Mouse (Mus musculus) C2C12 (cell line): ENCODE data around the gene Gpank1. TPM values are rescaled to one million over a fixed set of nuclear protein-coding genes. Genes with fewer than 3 reads are reported as not detected.

Experiments used
- H3K27me3 ChIP-seq: one replicate; pipeline ENCODE4 v1.6.1; 2011; ENCODE audit not compliant: control insufficient read depth, insufficient read depth, insufficient read length
- H3K36me3 ChIP-seq: one replicate; pipeline ENCODE4 v1.6.1; 2011; ENCODE audit not compliant: control insufficient read depth, insufficient read depth
- H3K4me3 ChIP-seq: one replicate; pipeline ENCODE4 v1.5.1; 2011; ENCODE audit warnings: mild to moderate bottlenecking, control low read depth; ENCODE audit not compliant: poor library complexity, insufficient read depth, severe bottlenecking
- H3K79me2 ChIP-seq: one replicate; pipeline ENCODE4 v1.6.1; 2011; ENCODE audit not compliant: control insufficient read depth, insufficient read depth
- H3K79me3 ChIP-seq: one replicate; pipeline ENCODE4 v1.6.1; 2011; ENCODE audit warnings: low read depth, control low read depth
- H3ac ChIP-seq: one replicate; pipeline ENCODE3; 2011; ENCODE audit warnings: low read depth; ENCODE audit not compliant: control insufficient read depth, insufficient read length
- CEBPB ChIP-seq: IDR thresholded peaks from one replicate; pipeline ENCODE4 v1.6.1; 2011; ENCODE audit warnings: low read depth, mild to moderate bottlenecking, control low read depth, moderate library complexity
- CTCF ChIP-seq: IDR thresholded peaks from one replicate; pipeline ENCODE4 v1.5.1; 2011; ENCODE audit not compliant: control insufficient read depth, insufficient read depth, insufficient read length
- FOSL1 ChIP-seq: IDR thresholded peaks from one replicate; pipeline ENCODE4 v1.8.0; 2011; ENCODE audit warnings: mild to moderate bottlenecking, low read length; ENCODE audit not compliant: poor library complexity, insufficient read depth, severe bottlenecking
- MAX ChIP-seq: IDR thresholded peaks from one replicate; pipeline ENCODE4 v1.6.1; 2011; ENCODE audit warnings: mild to moderate bottlenecking, control low read depth
- MYOD1 ChIP-seq: IDR thresholded peaks from one replicate; pipeline ENCODE4 v1.6.1; 2011; ENCODE audit warnings: low read depth; ENCODE audit not compliant: control insufficient read depth, insufficient read length
- MYOG ChIP-seq: IDR thresholded peaks from one replicate; pipeline ENCODE4 v1.6.1; 2011; ENCODE audit not compliant: control insufficient read depth, insufficient read length; ENCODE audit errors: extremely low read depth
- USF1 ChIP-seq: IDR thresholded peaks from one replicate; pipeline ENCODE4 v1.6.1; 2011; ENCODE audit warnings: low read depth, mild to moderate bottlenecking, control low read depth, moderate library complexity
- polyA plus RNA-seq: library from polyadenylated mRNA; unstranded; fragments of >200 nt; fragmentation: generic; extraction: Trizol; gene quantifications from one replicate; pipeline ENCODE4 v1.2.1, GENCODE M21; 2012; ENCODE audit warnings: missing spikeins

Gene Gpank1
- polyA plus RNA-seq, 1 experiment = 25.8 TPM

GRCm38 (mm10) chr17:35079778-35080177 lies 41.5 kb upstream of the Gpank1 start:
- H3ac ChIP-seq = no peak overlapping the region
- H3K79me3 ChIP-seq = no peaks in the 10 kb centered on the region
- H3K27me3 ChIP-seq = peaks cover 23% of the 10 kb centered on the region
- TF ChIP-seq MAX (no peak), MYOG (no peak)
- no peaks in the 10 kb centered on the region for H3K79me2 ChIP-seq
- no peaks in the 10 kb centered on the region for H3K36me3 ChIP-seq
- no peak overlapping the region for H3K4me3 ChIP-seq

GRCm38 (mm10) chr17:35080248-35080647 lies 41.0 kb upstream of the Gpank1 start:
- no peaks in the 10 kb centered on the region for H3K79me3 ChIP-seq

GRCm38 (mm10) chr17:35080710-35081109 lies 40.5 kb upstream of the Gpank1 start:
- Histone ChIP-seq H3ac (no peak overlapping the region), H3K4me3 (no peak overlapping the region), H3K36me3 (no peaks in the 10 kb centered on the region), H3K27me3 (peaks cover 23% of the 10 kb centered on the region), H3K79me2 (no peaks in the 10 kb centered on the region), H3K79me3 (no peaks in the 10 kb centered on the region)
- TF ChIP-seq MYOG (no peak), MYOD1 (no peak), FOSL1 (no peak), CEBPB (no peak), USF1 (no peak), MAX (no peak), CTCF (no peak)

More at GRCm38 (mm10) chr17:35080248-35080647, 41.0 kb upstream of the Gpank1 start:
- Histone ChIP-seq H3K36me3 (no peaks in the 10 kb centered on the region), H3ac (no peak overlapping the region), H3K27me3 (peaks cover 23% of the 10 kb centered on the region), H3K4me3 (no peak overlapping the region), H3K79me2 (no peaks in the 10 kb centered on the region)
- TF ChIP-seq MYOG (no peak), CTCF (no peak), CEBPB (no peak), FOSL1 (no peak), MYOD1 (no peak), MAX (no peak), USF1 (no peak)

GRCm38 (mm10) chr17:35082841-35083576 lies 38.2 kb upstream of the Gpank1 start:
- Histone ChIP-seq H3K4me3 (no peak overlapping the region), H3K36me3 (no peaks in the 10 kb centered on the region), H3K79me2 (no peaks in the 10 kb centered on the region), H3K27me3 (peaks cover 11% of the 10 kb centered on the region), H3ac (no peak overlapping the region), H3K79me3 (no peaks in the 10 kb centered on the region)
- no peak for TF ChIP-seq FOSL1
- no peak for TF ChIP-seq CTCF
- TF ChIP-seq MAX = no peak
- no peak for TF ChIP-seq USF1
- no peak for TF ChIP-seq CEBPB
- no peak for TF ChIP-seq MYOD1
- no peak for TF ChIP-seq MYOG

- Histone ChIP-seq H3K36me3 (no peaks in the 10 kb centered on the region), H3K27me3 (peaks cover 8% of the 10 kb centered on the region), H3ac (no peak overlapping the region), H3K79me2 (no peaks in the 10 kb centered on the region), H3K4me3 (no peak overlapping the region), H3K79me3 (no peaks in the 10 kb centered on the region)
- TF ChIP-seq FOSL1 (no peak), MAX (no peak), CEBPB (no peak), USF1 (no peak), MYOD1 (no peak), MYOG (no peak), CTCF (no peak)
Observed at GRCm38 (mm10) chr17:35083929-35084497, 37.2 kb upstream of the Gpank1 start.
